Mouse (Mus musculus) thymus, adult 2 months (tissue): ENCODE data around the gene Cdcp1.

Experiments used
- CTCF ChIP-seq: fragments of 200-500 bp; IDR thresholded peaks from 2 replicates; pipeline ENCODE4 v1.5.1; 2012; ENCODE audit warnings: mild to moderate bottlenecking, control low read depth, low read length, moderate library complexity, borderline replicate concordance; ENCODE audit not compliant: control insufficient read depth, poor library complexity, insufficient read depth; ENCODE audit errors: extremely low read depth
- POLR2A ChIP-seq: fragments of 200-500 bp; IDR thresholded peaks from 2 replicates; pipeline ENCODE4 v1.6.1; 2012; ENCODE audit warnings: mild to moderate bottlenecking, low read length, control low read depth, moderate library complexity; ENCODE audit not compliant: control insufficient read depth, poor library complexity, insufficient read depth; ENCODE audit errors: extremely low read depth

DNA sequence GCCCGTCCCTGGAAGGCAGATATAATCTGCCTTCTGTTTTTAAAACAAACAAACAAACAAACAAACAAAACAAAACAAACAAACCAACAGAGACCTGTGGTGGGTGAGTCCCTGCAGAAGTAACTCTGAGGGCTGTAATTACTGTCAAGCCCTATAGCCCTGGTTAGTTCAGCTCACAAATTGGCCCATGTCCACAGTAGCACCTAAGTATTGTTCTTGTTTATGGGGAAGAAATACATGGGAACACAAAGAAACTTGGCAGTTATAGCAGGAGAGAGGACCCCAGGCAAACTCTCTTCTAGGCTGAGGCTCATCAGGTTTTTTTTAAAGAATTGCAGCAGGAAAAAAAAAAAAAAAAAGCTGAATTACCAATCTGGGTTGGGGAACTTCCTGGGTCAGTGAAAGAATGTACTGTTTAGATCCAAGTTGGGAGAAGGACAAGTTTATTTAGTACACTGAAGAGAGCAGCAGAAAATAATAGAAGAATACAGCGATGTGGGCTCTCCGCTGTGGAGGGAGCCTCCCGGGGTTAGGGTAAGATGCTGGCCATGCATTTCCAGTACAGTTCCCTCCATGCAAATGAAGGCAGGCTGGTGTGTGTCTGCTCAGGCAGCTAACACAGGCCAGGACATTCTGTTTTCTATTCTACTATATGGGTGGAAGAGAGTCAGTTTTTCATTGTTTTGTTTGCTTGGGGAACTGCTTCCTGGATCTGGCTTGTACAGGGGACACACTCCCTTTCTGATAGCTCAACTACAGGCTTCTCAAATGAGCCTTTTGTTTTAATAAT is 22.6 kb upstream of the Cdcp1 start:
- TF ChIP-seq CTCF (no peak), POLR2A (no peak)
